In the genomic region with DNA sequence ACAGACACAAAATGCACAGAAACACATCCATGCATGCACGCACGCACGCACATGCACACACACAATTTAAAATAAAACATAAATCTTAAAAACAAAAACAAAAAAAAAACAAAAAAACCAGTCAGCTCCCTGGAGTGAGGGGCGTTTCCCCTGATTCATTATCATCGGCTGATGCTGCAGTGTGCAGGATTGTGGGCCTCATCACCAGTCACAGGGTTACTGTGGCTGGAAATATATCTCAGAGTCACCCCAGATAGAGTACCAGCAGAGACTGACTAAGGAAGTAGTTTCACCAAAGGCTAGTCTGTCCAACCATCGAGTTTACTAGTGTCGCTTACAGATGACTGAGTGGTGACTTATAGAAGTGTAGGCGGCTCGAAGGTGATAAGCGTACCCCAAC, we compare ENCODE assay signal across 21 mouse cellular contexts.
"Had no signal": no experiment of that assay in that cellular context is flagged by ENCODE, and none has a peak within 500 bp of the region (broad histone marks: within the 10 kb centered on the region; RNA-seq: fewer than 3 reads in every experiment).

No protein-coding gene starts in this region.

- H3K36me3 ChIP-seq: liver, embryonic 15.5 days; neural tube, embryonic 15.5 days had no signal

- H3K27ac ChIP-seq: kidney, postnatal 0 days; left cerebral cortex, adult 2 months; liver, embryonic 15.5 days; macrophage; neural tube, embryonic 12.5 days; neural tube, embryonic 15.5 days; stomach, postnatal 0 days had no signal

- H3K27me3 ChIP-seq: liver, embryonic 15.5 days; megakaryocyte, embryonic 14.5 days; neural tube, embryonic 12.5 days; neural tube, embryonic 15.5 days had no signal

- H3K4me2 ChIP-seq: liver, embryonic 15.5 days; lung, embryonic 14.5 days; midbrain, embryonic 11.5 days; neural tube, embryonic 12.5 days; neural tube, embryonic 15.5 days had no signal

- H3K9me3 ChIP-seq: liver, embryonic 15.5 days; neural tube, embryonic 15.5 days had no signal

- H3K9ac ChIP-seq: liver, embryonic 15.5 days; lung, embryonic 14.5 days; neural tube, embryonic 12.5 days; neural tube, embryonic 15.5 days had no signal

- ATAC-seq: intestine, postnatal 0 days had no signal

- DNase-seq: kidney, adult 2 months; kidney, postnatal 36 days; layer of hippocampus, postnatal 36 days; lung, embryonic 14.5 days; midbrain, embryonic 14.5 days; right cerebral cortex, adult 18-20 months; right cerebral cortex, postnatal 14 days; right cerebral cortex, postnatal 4 days; thymus, adult 2 months; thymus, postnatal 14 days; thymus, postnatal 4 days had no signal

- H3K4me3 ChIP-seq: left cerebral cortex, adult 2 months; liver, embryonic 15.5 days; megakaryocyte, embryonic 14.5 days; neural tube, embryonic 12.5 days; neural tube, embryonic 15.5 days had no signal
